Mouse (Mus musculus) brain, embryonic 14.5 days (tissue): ENCODE measurements around the gene Tfap2b.

ENCODE experiments used
- CTCF ChIP-seq: fragments of 200-500 bp; IDR thresholded peaks from 2 replicates; pipeline ENCODE4 v1.5.1; 2012; ENCODE audit warnings: inconsistent platforms, mild to moderate bottlenecking, moderate library complexity, borderline replicate concordance; ENCODE audit not compliant: insufficient read depth, insufficient read length; ENCODE audit errors: extremely low read depth
- POLR2A ChIP-seq: fragments of 200-500 bp; IDR thresholded peaks from 2 replicates; pipeline ENCODE4 v1.6.1; 2012; ENCODE audit warnings: mild to moderate bottlenecking, inconsistent platforms, borderline replicate concordance; ENCODE audit not compliant: poor library complexity, insufficient read depth, insufficient read length, severe bottlenecking; ENCODE audit errors: extremely low read depth

DNA sequence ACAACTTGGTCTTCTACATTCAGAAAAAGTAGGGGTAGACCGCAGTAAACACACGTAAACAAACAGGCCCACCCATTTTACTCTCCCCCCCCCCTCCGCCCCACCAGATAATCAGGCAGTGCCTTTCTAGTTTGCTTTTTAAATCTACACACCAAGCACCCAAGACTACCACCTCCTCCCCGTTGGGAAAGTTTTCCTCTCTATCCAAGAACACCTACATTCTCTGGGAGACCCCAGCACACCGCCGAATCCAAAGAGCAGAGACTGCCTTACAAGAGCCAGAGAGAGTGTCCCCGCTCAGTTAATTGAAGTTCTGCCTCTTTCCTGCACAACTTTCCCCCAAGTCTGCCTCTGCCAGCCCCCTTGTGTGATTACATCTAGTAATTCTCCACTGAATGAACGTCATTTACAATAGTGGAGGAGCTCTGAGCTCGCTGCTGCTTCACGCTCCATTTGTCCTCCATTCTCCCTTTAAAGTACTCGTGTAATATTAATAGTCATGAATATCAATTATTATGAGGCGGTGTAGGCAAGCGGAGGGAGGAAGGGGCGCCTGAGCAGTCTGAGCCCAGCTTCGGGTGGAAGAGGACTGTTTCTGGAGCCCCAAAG, 2.9 kb downstream of the Tfap2b start:
- TF ChIP-seq CTCF (no peak), POLR2A (no peak)
